Mouse (Mus musculus): ENCODE measurements around the gene Cab39. TPM values are rescaled to one million over a fixed set of nuclear protein-coding genes. Genes with fewer than 3 reads are reported as not detected.

Gene Cab39
- polyA plus RNA-seq, 1 experiment from 2014 or later: 33.6 TPM

DNA sequence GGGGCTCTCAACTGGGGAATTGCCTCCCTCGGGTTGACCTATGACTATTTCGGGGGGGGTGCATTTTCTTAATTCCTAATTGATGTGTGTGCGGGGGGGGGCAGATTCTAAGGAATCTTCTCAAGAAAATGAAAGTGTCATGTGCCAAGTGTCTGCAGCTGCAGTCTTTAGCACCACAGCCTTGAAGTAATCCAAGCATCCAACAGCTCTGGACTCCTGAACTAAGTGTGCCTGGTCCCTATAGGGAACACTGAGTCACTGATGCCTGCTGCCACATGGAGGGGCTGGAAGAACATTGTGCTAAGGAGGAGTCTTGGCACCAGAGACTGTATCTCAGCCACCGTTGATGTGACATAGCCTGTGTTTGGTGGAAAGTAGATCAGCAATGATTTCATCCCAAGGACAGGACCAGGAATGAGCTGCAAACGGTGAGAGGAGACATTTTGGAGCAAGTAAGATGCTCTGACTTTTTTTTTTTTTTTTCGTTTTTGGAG lies 64.1 kb downstream of the Cab39 start:
- H3K4me3 ChIP-seq: no peak overlapping the region
- H3K9me3 ChIP-seq: peaks cover 10% of the 10 kb centered on the region; the same call in 1 of the 2 replicates
- no peaks in the 10 kb centered on the region for H3K27me3 ChIP-seq (replicated peaks; ENCODE audit: low read depth, poor library complexity, severe bottlenecking)
- no peak for DNase-seq (ENCODE audit: low spot score)
- 84% methylated on average over 6 of the region's 6 CpGs for WGBS
- peaks cover 20% of the 10 kb centered on the region for H3K36me3 ChIP-seq (replicated peaks)
- H3K27ac ChIP-seq (replicated peaks): no peak overlapping the region
- peaks cover 7% of the 10 kb centered on the region for H3K4me1 ChIP-seq

DNA sequence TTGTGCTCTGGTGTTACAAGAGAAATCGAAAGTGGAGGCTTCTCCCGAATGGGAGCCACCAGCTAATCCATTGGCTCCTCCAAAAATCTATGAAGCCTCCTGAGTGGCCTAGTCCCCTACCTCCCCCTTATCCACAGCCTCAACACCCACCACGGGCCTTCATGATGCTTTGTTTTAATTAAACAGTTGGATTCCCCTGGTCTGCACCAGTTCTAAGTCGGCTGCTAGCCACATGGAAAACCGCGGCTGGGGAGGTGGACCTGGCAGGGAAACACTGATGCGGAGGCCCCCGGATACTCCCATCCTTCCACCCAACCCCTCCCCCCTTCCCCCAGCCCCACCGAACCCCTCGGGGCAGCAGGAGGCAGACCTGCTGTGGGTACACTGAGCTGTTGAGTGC lies 71.1 kb downstream of the Cab39 start:
- Histone ChIP-seq H3K4me3 (no peak overlapping the region), H3K9me3 (peaks cover 20% of the 10 kb centered on the region; the same call in 1 of the 2 replicates), H3K4me1 (no peaks in the 10 kb centered on the region), H3K27me3 (replicated peaks; ENCODE audit: low read depth, poor library complexity, severe bottlenecking) (no peaks in the 10 kb centered on the region), H3K36me3 (replicated peaks) (no peaks in the 10 kb centered on the region), H3K27ac (replicated peaks) (no peak overlapping the region)
- DNase-seq (ENCODE audit: low spot score): no peak
- WGBS: 80% methylated on average over 10 of the region's 10 CpGs

DNA sequence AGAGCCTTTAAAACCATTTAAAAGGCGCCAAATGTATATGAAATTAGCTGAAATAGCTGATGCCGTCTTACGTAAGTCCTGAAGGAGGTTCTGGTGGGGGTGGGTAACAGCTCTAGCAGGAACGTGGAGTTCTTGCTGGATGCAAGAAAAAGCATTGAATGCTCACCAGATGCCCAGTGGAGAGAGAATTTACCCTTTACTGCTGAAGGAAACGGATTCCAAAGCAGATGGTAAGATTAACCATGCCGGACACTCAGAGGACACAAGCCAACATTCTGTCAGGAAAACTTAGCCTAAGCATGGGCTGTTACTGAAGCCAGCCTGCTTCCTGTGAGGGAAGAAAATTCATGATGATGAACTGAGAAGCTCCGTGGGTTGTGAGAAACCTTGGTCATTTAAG lies 76.8 kb downstream of the Cab39 start:
- Histone ChIP-seq H3K36me3 (replicated peaks) (no peaks in the 10 kb centered on the region), H3K27ac (replicated peaks) (no peak overlapping the region), H3K4me1 (no peaks in the 10 kb centered on the region), H3K4me3 (no peak overlapping the region), H3K27me3 (replicated peaks; ENCODE audit: low read depth, poor library complexity, severe bottlenecking) (no peaks in the 10 kb centered on the region), H3K9me3 (peaks cover 19% of the 10 kb centered on the region; the same call in 1 of the 2 replicates)
- 91% methylated on average over 7 of the region's 7 CpGs for WGBS
- DNase-seq (ENCODE audit: low spot score): no peak

DNA sequence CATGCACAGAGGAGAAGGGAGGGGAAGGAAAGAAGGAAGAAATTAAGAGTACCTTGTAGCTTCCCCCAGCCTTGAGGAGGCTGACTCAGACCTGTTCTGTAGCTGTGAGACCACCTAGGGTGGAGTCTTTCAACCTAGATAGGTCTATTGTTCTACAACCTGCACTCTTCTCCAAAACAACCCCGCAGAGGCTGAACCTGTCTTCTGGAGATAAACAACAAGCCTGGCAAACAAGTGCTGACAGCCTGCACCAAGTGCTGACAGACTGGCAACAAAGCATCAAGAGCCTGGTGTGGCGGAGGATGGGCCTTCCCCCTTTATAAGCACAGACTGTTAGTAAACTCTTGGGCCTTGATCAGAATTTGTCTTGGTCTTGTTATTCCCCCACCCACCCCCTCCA lies 77.3 kb downstream of the Cab39 start:
- no peaks in the 10 kb centered on the region for H3K36me3 ChIP-seq (replicated peaks)
- H3K27ac ChIP-seq (replicated peaks): no peak overlapping the region
- peaks cover 25% of the 10 kb centered on the region; the same call in 1 of the 2 replicates for H3K9me3 ChIP-seq
- 69% methylated on average over 2 of the region's 2 CpGs for WGBS
- no peak overlapping the region for H3K4me3 ChIP-seq
- DNase-seq (ENCODE audit: low spot score): no peak
- H3K27me3 ChIP-seq (replicated peaks; ENCODE audit: low read depth, poor library complexity, severe bottlenecking): no peaks in the 10 kb centered on the region
- no peaks in the 10 kb centered on the region for H3K4me1 ChIP-seq

DNA sequence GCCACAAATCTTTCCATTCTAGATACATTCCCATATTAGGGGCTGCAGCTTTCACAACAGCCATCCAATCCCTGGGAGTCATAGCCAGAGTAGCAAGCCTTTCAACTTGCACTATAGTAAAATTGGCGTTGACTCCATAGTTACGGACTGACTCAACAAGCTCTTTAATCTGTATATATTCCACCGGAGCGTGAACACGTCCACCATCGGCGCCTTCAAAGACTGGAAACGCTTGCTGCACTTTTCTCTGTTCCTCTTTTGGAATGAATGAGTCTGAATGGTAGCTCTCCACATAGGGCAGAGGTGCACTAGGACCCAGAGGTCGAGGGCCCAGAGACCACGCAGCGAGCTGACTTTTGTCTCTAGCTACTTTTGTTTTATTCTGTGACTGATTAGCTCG lies 88.8 kb downstream of the Cab39 start:
- no peak for DNase-seq (ENCODE audit: low spot score)
- no peak overlapping the region for H3K4me3 ChIP-seq
- H3K27ac ChIP-seq (replicated peaks): no peak overlapping the region
- H3K36me3 ChIP-seq (replicated peaks): no peaks in the 10 kb centered on the region
- H3K4me1 ChIP-seq: no peaks in the 10 kb centered on the region
- H3K9me3 ChIP-seq: peaks cover 44% of the 10 kb centered on the region
- 92% methylated on average over 12 of the region's 12 CpGs for WGBS
- no peaks in the 10 kb centered on the region for H3K27me3 ChIP-seq (replicated peaks; ENCODE audit: low read depth, poor library complexity, severe bottlenecking)

DNA sequence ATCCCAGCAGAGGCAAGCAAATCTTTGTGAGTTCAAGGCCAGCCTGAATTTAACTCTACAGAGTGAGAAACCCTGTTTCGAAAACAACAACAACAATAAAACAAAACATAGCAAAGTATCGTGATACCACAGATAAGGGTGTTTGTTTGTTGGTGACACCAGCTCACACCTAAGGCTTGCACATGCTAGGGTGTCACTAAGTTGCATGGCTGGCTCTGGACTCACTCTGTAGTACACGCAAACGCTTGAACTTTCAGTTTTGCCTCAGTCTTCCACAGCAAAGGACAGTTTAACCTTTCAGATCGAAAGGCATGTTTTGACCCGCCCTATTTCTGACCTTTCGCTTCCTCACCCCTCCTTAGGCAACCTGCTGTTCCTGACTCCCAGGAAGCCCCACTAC lies 94.0 kb downstream of the Cab39 start:
- no peaks in the 10 kb centered on the region for H3K36me3 ChIP-seq (replicated peaks)
- no peaks in the 10 kb centered on the region for H3K4me1 ChIP-seq
- H3K9me3 ChIP-seq: peaks cover 13% of the 10 kb centered on the region; the same call in 1 of the 2 replicates
- WGBS: 90% methylated on average over 7 of the region's 7 CpGs
- no peak for DNase-seq (ENCODE audit: low spot score)
- no peak overlapping the region for H3K27ac ChIP-seq (replicated peaks)
- no peaks in the 10 kb centered on the region for H3K27me3 ChIP-seq (replicated peaks; ENCODE audit: low read depth, poor library complexity, severe bottlenecking)
- no peak overlapping the region for H3K4me3 ChIP-seq

DNA sequence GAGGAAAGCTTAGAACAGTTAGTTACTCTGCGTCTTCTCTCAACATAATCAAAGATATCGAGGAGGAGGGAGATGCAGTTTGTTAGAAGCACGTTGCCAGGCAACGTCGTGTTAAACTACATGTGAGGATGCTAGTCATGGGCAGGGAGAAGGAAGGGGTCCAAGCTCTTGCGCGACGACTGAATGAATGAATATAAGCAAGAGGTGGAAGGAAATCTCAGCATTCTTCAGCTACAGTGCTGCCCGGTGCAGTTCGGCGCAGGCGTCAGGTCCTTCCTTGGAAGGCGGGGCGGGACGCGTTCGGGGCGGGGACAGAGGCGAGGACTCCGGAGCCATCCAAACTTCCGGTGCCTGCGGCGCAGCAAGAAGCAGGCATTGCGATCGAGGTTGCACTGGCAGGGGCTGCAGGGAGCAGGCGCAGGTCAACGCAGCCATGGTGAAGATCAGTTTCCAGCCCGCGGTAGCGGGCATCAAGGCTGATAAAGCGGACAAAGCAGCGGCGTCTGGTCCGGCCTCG lies 101.0 kb downstream of the Cab39 start, which contains the start of gene Itm2c:
TSS of gene Itm2c (plus strand) at position 51 of the 517 bp plus-strand sequence.
- peaks cover 49% of the 10 kb centered on the region for H3K4me1 ChIP-seq
- 1% methylated on average over 35 of the region's 35 CpGs for WGBS

DNA sequence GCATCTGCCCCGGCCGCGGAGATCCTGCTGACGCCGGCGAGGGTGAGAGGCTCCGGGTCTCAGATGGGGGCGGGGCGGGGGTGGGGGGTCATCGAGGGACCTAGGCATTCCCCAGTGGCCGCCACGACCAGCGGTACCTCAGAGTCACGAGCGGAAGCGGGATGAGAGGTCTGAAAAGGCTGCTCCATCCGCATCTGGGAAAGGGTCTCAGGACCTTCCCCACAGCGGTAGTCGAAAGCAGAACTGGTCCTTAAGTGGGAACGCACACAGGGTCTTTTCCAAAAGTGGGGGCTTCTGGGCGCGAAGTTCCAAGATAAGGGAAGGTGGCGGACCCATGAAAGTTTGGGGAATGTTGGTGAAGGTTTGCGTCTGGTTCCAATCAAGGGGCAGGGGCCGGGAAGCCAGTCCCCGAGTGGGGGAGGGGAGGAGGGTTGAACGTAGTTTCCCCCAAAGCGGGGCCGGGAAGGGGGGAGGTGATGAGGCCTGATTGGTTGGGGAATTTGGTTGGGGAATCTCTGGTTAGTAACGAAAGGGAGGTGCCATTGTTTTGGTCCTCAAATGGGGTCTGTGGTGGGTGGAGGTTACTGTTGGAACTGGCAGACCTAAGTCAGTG lies 101.6 kb downstream of the Cab39 start:
- peaks cover 54% of the 10 kb centered on the region for H3K4me1 ChIP-seq

More for the DNA sequence above, 101.0 kb downstream of the Cab39 start, which contains the start of gene Itm2c:
- Histone ChIP-seq H3K36me3 (replicated peaks) (no peaks in the 10 kb centered on the region; the same call in 1 of the 2 replicates), H3K4me3 (peak within 1 kb of the TSS; percentile 88), H3K9me3 (no peaks in the 10 kb centered on the region), H3K27ac (replicated peaks) (peak within 1 kb of the TSS; percentile 95), H3K27me3 (replicated peaks; ENCODE audit: low read depth, poor library complexity, severe bottlenecking) (no peaks in the 10 kb centered on the region)
- peak; percentile 94 for DNase-seq (ENCODE audit: low spot score)

DNA sequence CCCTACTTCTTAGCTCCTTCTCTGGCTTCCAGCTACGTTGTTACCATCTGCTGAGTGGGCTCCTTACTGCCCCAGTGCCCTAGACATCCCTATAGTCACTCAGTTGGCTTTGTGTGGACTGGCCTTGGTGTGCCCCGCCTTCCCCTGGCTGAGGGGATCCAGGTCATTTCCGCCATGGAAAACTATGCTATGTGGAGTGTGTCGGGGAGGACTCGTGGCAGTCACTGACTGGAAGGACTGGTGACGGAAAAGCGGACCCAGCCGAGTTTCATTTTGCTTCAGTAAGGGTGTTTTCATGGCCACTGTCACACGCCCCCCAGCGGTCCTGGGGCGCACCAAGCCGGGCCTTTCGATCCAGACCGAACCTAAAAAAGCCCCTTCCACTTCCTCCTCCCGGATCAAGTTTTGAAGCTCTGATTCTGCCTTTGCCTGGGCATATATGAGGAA lies 102.2 kb downstream of the Cab39 start:
- H3K4me1 ChIP-seq: peaks cover 60% of the 10 kb centered on the region
- DNase-seq (ENCODE audit: low spot score): peak; percentile 80
- 2% methylated on average over 15 of the region's 15 CpGs for WGBS
- H3K4me3 ChIP-seq: peak overlapping the region; percentile 88
- H3K9me3 ChIP-seq: no peaks in the 10 kb centered on the region
- H3K36me3 ChIP-seq (replicated peaks): peaks cover 1% of the 10 kb centered on the region
- no peaks in the 10 kb centered on the region for H3K27me3 ChIP-seq (replicated peaks; ENCODE audit: low read depth, poor library complexity, severe bottlenecking)
- peak overlapping the region; percentile 95 for H3K27ac ChIP-seq (replicated peaks)

More for the DNA sequence above, 101.6 kb downstream of the Cab39 start:
- peak; percentile 92 for DNase-seq (ENCODE audit: low spot score)
- no peaks in the 10 kb centered on the region for H3K9me3 ChIP-seq
- H3K27ac ChIP-seq (replicated peaks): peak overlapping the region; percentile 95
- H3K27me3 ChIP-seq (replicated peaks; ENCODE audit: low read depth, poor library complexity, severe bottlenecking): no peaks in the 10 kb centered on the region
- H3K4me3 ChIP-seq: peak overlapping the region; percentile 88
- 1% methylated on average over 30 of the region's 30 CpGs for WGBS
- no peaks in the 10 kb centered on the region; the same call in 1 of the 2 replicates for H3K36me3 ChIP-seq (replicated peaks)

DNA sequence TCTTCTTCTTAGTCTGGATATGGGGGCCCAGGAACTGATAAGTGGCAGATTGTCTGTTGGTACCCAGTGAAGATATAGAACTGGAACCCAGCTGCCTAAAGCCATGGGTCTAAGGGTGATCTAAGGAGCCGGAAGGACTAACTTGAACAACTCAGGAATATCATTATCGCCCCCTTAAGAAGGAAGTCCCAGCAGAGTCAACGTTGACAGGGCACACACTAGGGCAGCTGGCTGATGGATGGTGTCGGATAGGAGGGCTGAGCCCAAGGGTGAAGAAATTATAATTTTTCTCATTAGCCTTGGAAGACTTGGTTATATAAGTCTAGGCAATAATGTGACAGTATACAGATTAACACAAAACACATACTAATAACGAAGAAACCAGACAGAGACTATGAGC lies 102.9 kb downstream of the Cab39 start:
- WGBS: 75% methylated on average over 5 of the region's 5 CpGs
- Histone ChIP-seq H3K36me3 (replicated peaks) (peaks cover 8% of the 10 kb centered on the region), H3K27me3 (replicated peaks; ENCODE audit: low read depth, poor library complexity, severe bottlenecking) (no peaks in the 10 kb centered on the region), H3K9me3 (no peaks in the 10 kb centered on the region), H3K27ac (replicated peaks) (peak overlapping the region; percentile 95), H3K4me3 (peak overlapping the region; percentile 88), H3K4me1 (peaks cover 67% of the 10 kb centered on the region)
- no peak for DNase-seq (ENCODE audit: low spot score)

DNA sequence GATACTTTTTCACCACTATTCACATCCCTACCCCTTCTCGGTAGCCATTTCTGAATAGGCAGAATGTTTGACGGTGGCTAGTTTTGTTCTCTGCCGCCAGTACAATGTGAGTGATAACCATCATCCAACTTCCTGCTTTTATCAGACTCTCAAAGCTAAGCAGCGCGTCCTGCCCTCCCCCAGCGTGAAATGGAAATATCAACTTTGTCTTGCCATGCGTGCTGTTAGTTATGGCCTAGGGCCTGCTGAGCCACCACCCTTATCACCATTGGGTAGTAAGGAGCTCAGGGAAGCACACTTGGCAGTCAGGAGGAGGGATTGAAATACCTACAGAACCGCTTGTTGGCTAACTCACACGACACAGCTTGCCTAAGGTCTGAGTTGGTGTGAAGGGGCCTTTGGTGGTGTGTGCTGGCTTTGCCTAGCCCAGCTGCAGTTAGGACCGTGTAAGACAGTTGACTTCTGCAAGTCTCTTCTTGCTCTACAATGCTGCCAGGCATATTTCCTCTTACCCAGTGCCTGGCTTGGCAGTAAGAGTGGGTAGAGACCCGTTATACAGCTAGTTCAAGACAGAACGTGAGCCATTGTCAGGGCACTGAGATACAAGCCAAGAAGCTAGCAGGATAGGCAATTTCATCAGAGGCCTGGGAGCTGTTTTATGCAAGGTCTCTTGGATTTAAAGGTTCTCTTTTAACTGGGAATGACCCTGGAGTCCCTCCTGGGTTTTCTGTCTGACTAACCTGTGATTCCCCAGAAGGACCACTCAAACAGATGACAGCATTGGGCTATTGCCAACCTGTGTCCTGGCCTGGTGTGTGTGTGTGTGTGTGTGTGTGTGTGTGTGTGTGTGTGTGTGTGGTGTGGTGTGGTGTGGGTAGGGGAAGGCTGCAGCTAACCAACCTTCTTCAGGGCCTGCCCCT lies 103.8 kb downstream of the Cab39 start:
- Histone ChIP-seq H3K4me1 (peaks cover 76% of the 10 kb centered on the region), H3K27ac (replicated peaks) (peak overlapping the region; percentile 66), H3K36me3 (replicated peaks) (peaks cover 18% of the 10 kb centered on the region), H3K4me3 (peak overlapping the region; percentile 88), H3K9me3 (no peaks in the 10 kb centered on the region), H3K27me3 (replicated peaks; ENCODE audit: low read depth, poor library complexity, severe bottlenecking) (no peaks in the 10 kb centered on the region)
- DNase-seq (ENCODE audit: low spot score): no peak
- WGBS: 70% methylated on average over 12 of the region's 12 CpGs
